Mouse (Mus musculus) Patski (cell line): ENCODE results near the gene Tmem179b. TPM values are rescaled to one million over a fixed set of nuclear protein-coding genes. Genes with fewer than 3 reads are reported as not detected.
A peak's percentile ranks its signal among the peaks of the same experiment; 100 is the strongest.

ENCODE experiments used
- ATAC-seq: fragments of 100-300 bp; one replicate; pipeline ENCODE4 v1.8.0; 2021
- CTCF ChIA-PET: fragments of 350-600 bp; sonication (Branson Sonifier 250); formaldehyde crosslinking; loops from one replicate; lab custom pipeline; 2022; ENCODE audit warnings: inconsistent platforms; lab: Charles Lee
- POLR2A ChIA-PET: fragments of 350-600 bp; sonication (Branson Sonifier 250); formaldehyde crosslinking; loops from one replicate; lab custom pipeline; 2022; ENCODE audit warnings: antibody characterized with exemption, inconsistent platforms; lab: Charles Lee
- DNase-seq: peaks from one replicate; pipeline ENCODE4 v3.0.0-alpha.2; 2011; ENCODE audit warnings: low read depth, low spot score
- H3K27me3 ChIP-seq: fragments of 371-371 bp; one replicate; pipeline ENCODE4 v1.5.1; 2021
- CTCF ChIP-seq: fragments of 100-300 bp; IDR thresholded peaks from one replicate; pipeline ENCODE4 v1.5.1; 2021
- in situ Hi-C: fragments of 300-500 bp; cut with MboI; formaldehyde crosslinking; loops from 3 replicates; pipeline ENCODE4 v1.11.1; 2018; ENCODE audit warnings: low pct_unique_long_range_greater_than_20kb, mixed read lengths
- polyA plus RNA-seq: library from polyadenylated mRNA; unstranded; gene quantifications from one replicate; pipeline ENCODE4 v1.2.3, GENCODE M21; 2021

Tmem179b gene
- polyA plus RNA-seq, 1 experiment from 2014 or later = 58.9 TPM

- H3K27me3 ChIP-seq = no peaks in the 10 kb centered on the region
- DNase-seq (no peak), ATAC-seq (no peak)
- ChIA-PET POLR2A (interaction anchor here (0.6 to 3.6 kb wide), 6 partner anchors 8 to 230 kb away, joined by 3 to 32 read pairs (median 4); no protein-coding TSS in a partner anchor), CTCF (interaction anchor here (2.1 to 4.4 kb wide), 2 partner anchors 8 to 12 kb away, joined by 12 to 23 read pairs; no protein-coding TSS in a partner anchor)
- in situ Hi-C loops = no loop called here
- TF ChIP-seq CTCF = no peak
Measured at GRCm38 (mm10) chr19:8725081-8725613, 49.1 kb downstream of the Tmem179b start.

GRCm38 (mm10) chr19:8724392-8724791, 49.9 kb downstream of the Tmem179b start:
- in situ Hi-C loops = loop anchor here (25.0 kb wide), 1 partner anchor 1163 kb away; the partner anchor contains the start of gene Incenp
- no peak for DNase-seq
- TF ChIP-seq CTCF = no peak
- H3K27me3 ChIP-seq = no peaks in the 10 kb centered on the region
- no peak for ATAC-seq
- POLR2A ChIA-PET = interaction anchor here (0.6 to 3.6 kb wide), 3 partner anchors 11 to 231 kb away, joined by 3 to 32 read pairs (median 3); no protein-coding TSS in a partner anchor
- CTCF ChIA-PET = interaction anchor here (4.4 kb wide), 1 partner anchor 11 kb away, joined by 23 read pairs; no protein-coding TSS in a partner anchor

DNA sequence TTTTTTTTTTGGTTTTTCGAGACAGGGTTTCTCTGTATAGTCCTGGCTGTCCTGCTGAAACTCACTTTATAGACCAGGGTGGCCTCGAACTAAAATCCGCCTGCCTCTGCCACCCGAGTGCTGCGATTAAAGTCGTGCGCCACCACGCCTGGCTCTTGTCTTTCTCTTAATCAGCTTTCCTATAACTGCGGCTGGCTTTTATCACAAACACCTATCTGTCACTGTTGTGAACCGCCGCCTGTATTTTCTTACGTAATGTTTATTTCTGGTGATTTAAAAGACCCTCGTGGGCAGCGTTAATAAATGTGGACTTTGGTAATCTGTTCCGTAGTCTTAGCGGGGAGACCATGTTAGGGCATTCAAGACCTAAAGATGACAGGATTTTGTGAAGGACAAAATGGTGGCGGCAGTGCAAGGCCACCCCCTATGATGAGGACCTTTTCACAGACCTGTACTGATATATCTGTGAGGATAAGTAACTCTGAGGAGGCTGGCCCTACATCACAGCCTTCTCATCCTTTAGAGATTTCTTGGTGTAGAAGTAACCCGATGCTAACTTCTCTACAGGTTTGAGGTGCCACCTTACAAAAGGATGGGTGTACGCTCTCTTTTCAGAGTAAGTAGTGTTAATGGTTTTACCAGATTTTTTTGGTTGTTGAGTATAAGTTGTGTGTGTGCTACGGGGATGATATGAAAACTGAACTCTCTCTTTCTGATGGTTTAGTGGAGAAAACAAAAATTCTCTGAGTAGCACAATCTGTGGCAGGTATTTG, 50.5 kb downstream of the Tmem179b start:
- ChIA-PET CTCF (interaction anchor here (4.4 kb wide), 1 partner anchor 11 kb away, joined by 23 read pairs; no protein-coding TSS in a partner anchor), POLR2A (interaction anchor here (0.6 to 3.6 kb wide), 8 partner anchors 11 to 1930 kb away, joined by 3 to 32 read pairs (median 4); partner anchors contain the start of genes Hnrnpul2 and Ttc9c)
- in situ Hi-C loops = loop anchor here (25.0 kb wide), 1 partner anchor 1164 kb away; the partner anchor contains the start of gene Incenp
- no peak for ATAC-seq
- DNase-seq = no peak
- no peak for TF ChIP-seq CTCF
- no peaks in the 10 kb centered on the region for H3K27me3 ChIP-seq

- in situ Hi-C loops = loop anchor here (25.0 kb wide), 1 partner anchor 1164 kb away; the partner anchor contains the start of gene Incenp
- TF ChIP-seq CTCF = no peak
- ATAC-seq (peak; percentile 93), DNase-seq (no peak)
- ChIA-PET CTCF (interaction anchor here (0.7 to 4.4 kb wide), 4 partner anchors 10 to 29 kb away, joined by 3 to 23 read pairs (median 4); no protein-coding TSS in a partner anchor), POLR2A (interaction anchor here (0.7 to 3.6 kb wide), 9 partner anchors 10 to 1931 kb away, joined by 3 to 32 read pairs (median 4); partner anchors contain the start of genes Hnrnpul2 and Ttc9c)
- H3K27me3 ChIP-seq = no peaks in the 10 kb centered on the region
Measured at GRCm38 (mm10) chr19:8722907-8723573, 51.2 kb downstream of the Tmem179b start, which contains the start of gene Slc3a2. Gene Slc3a2 (minus strand): TSS chr19:8723369.

DNA sequence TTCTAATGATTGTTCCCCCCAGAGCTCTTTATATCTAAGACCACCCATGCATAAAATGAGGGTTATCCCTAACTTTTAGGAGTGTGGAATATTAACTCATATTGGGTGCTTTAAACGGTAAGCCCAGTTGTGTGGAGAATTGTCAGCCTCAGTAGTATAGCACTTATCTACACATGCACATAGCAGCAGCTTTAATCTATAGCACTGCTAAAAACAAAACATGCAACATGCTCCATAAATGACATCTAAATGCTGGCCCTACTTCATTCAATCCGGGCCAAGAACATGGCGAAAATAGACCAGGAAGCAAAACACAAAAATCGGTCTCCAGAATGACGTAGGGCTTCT, 51.7 kb downstream of the Tmem179b start:
- ChIA-PET CTCF (interaction anchor here (0.7 to 4.4 kb wide), 5 partner anchors 9 to 28 kb away, joined by 3 to 23 read pairs (median 3); no protein-coding TSS in a partner anchor), POLR2A (interaction anchor here (0.9 to 3.6 kb wide), 6 partner anchors 9 to 97 kb away, joined by 3 to 32 read pairs (median 6); partner anchors contain the start of genes Hnrnpul2 and Ttc9c)
- TF ChIP-seq CTCF = no peak
- DNase-seq = no peak
- in situ Hi-C loops = loop anchor here (25.0 kb wide), 1 partner anchor 1165 kb away; the partner anchor contains the start of gene Incenp
- no peaks in the 10 kb centered on the region for H3K27me3 ChIP-seq
- no peak for ATAC-seq

Other genes with a start within 250 kb of the Tmem179b start
- not detected for gene Slc22a8, start 183.2 kb downstream of the Tmem179b start, polyA plus RNA-seq
- not detected for gene Slc22a6, start 156.4 kb downstream of the Tmem179b start, polyA plus RNA-seq
- 0.01 TPM for gene Chrm1, start 110.7 kb downstream of the Tmem179b start, polyA plus RNA-seq
- gene Slc3a2, start 51.1 kb downstream of the Tmem179b start, polyA plus RNA-seq = 807 TPM
- 64.7 TPM for gene Wdr74, start 38.6 kb downstream of the Tmem179b start, polyA plus RNA-seq
- gene 1700092M07Rik, start 33.7 kb downstream of the Tmem179b start, polyA plus RNA-seq = 0.86 TPM
- 116 TPM for gene Stx5a, start 33.1 kb downstream of the Tmem179b start, polyA plus RNA-seq
- gene Nxf1, start 17.4 kb downstream of the Tmem179b start, polyA plus RNA-seq = 164 TPM
- gene Tmem223, start 3.5 kb downstream of the Tmem179b start, polyA plus RNA-seq = 74.3 TPM
- 25.8 TPM for gene Taf6l, start 11.9 kb upstream of the Tmem179b start, polyA plus RNA-seq
- 148 TPM for gene Polr2g, start 24.1 kb upstream of the Tmem179b start, polyA plus RNA-seq
- gene Zbtb3, start 28.1 kb upstream of the Tmem179b start, polyA plus RNA-seq = 5.0 TPM
- 51.4 TPM for gene Ttc9c, start 44.9 kb upstream of the Tmem179b start, polyA plus RNA-seq
- gene Hnrnpul2, start 45.5 kb upstream of the Tmem179b start, polyA plus RNA-seq = 136 TPM
- 3.3 TPM for gene AC129217.1, start 55.3 kb upstream of the Tmem179b start, polyA plus RNA-seq
- gene Bscl2, start 63.0 kb upstream of the Tmem179b start, polyA plus RNA-seq = 4.1 TPM
- 0.50 TPM for gene Gng3, start 64.7 kb upstream of the Tmem179b start, polyA plus RNA-seq
- gene Lrrn4cl, start 76.3 kb upstream of the Tmem179b start, polyA plus RNA-seq = 0.10 TPM
- 270 TPM for gene Ubxn1, start 97.0 kb upstream of the Tmem179b start, polyA plus RNA-seq
- gene Uqcc3, start 106.5 kb upstream of the Tmem179b start, polyA plus RNA-seq = 50.7 TPM
- 15.4 TPM for gene Lbhd1, start 109.3 kb upstream of the Tmem179b start, polyA plus RNA-seq
- gene Gm49403, start 109.5 kb upstream of the Tmem179b start, polyA plus RNA-seq = not detected
- gene 1810009A15Rik, start 114.4 kb upstream of the Tmem179b start, polyA plus RNA-seq = 69.6 TPM
- gene Gm49416, start 114.5 kb upstream of the Tmem179b start, polyA plus RNA-seq = 5.9 TPM
- gene Ints5, start 118.5 kb upstream of the Tmem179b start, polyA plus RNA-seq = 31.2 TPM
- 308 TPM for gene Ganab, start 123.6 kb upstream of the Tmem179b start, polyA plus RNA-seq
- 53.3 TPM for gene B3gat3, start 145.9 kb upstream of the Tmem179b start, polyA plus RNA-seq
- gene Rom1, start 154.9 kb upstream of the Tmem179b start, polyA plus RNA-seq = 9.1 TPM
- 56.5 TPM for gene Eml3, start 155.1 kb upstream of the Tmem179b start, polyA plus RNA-seq
- 141 TPM for gene Mta2, start 167.4 kb upstream of the Tmem179b start, polyA plus RNA-seq
- gene Tut1, start 179.4 kb upstream of the Tmem179b start, polyA plus RNA-seq = 24.6 TPM
- 419 TPM for gene Eef1g, start 192.6 kb upstream of the Tmem179b start, polyA plus RNA-seq
- gene Ahnak, start 214.8 kb upstream of the Tmem179b start, polyA plus RNA-seq = 57.7 TPM